Mouse (Mus musculus): ENCODE results near the gene Ucn. TPM values are rescaled to one million over a fixed set of nuclear protein-coding genes. Genes with fewer than 3 reads are reported as not detected.

Gene Ucn
- polyA plus RNA-seq, 1 experiment from 2014 or later: not detected

DNA sequence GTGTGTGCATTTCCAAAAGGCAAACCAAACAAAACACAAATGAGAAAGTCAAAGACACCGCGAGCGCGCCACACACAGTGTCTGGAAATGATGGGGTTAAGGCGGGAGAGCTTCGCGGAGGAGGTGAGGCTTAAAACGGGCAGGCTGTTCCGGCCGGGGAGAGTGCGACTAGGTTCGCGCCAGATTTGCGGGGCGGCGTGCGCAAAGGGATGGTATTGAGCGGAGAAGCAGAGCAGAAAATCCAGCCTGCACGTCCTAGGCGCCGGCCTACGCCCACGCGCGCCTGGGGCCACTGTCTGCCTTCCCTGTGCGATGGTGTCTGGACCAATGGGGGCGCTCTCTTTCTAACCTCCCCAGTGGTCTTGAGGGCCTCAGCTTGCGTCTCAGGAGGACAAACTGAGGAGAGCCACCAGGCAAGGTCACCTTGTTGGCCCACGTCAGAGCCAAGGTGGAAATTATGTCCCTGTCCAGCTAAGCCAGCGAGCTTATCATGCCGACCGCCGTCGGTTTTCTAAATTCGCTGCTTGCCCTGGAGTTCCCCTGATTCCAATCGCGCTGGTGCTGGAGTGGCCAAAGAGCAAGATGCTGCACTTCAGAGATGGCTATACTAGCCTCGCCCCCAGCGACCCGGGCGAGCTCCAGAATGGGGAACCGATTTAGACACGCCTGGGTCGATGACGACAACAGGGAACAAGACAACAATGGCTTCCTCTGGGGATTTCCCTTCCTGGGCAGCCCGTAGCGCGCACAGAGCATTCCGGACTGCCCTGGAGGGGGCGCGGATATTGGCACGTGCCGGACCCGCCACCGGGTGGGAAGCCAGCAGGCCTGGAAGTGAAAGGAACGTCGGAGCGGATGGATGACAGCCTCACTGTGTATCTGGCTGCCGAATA is 43.6 kb downstream of the Ucn start:
- Histone ChIP-seq H3K4me3 (replicated peaks; ENCODE audit: low read depth, low read length) (peak overlapping the region; percentile 19), H3K9ac (replicated peaks; ENCODE audit: low read length) (no peak overlapping the region; the same call in 1 of the 2 replicates), H3K4me1 (ENCODE audit: control insufficient read depth, insufficient read depth, low read length) (peaks cover 17% of the 10 kb centered on the region; the same call in 1 of the 2 replicates), H3K9me3 (ENCODE audit: control insufficient read depth, low read length) (no peaks in the 10 kb centered on the region), H3K27me3 (ENCODE audit: control insufficient read depth, insufficient read depth, low read length) (peaks cover 62% of the 10 kb centered on the region), H3K27ac (replicated peaks; ENCODE audit: low read depth, low read length) (no peak overlapping the region), H3K36me3 (ENCODE audit: control insufficient read depth, insufficient read depth, low read length) (no peaks in the 10 kb centered on the region), H3K4me2 (ENCODE audit: low read length) (peak overlapping the region; percentile 57)
- WGBS: under 1% methylated on average over 59 of the region's 59 CpGs
- ATAC-seq (ENCODE audit: low FRiP score, low TSS enrichment): no peak
- peak; percentile 59 for DNase-seq

GRCm38 (mm10) chr5:31094100-31094798 is 44.4 kb downstream of the Ucn start:
- Histone ChIP-seq H3K9me3 (ENCODE audit: control insufficient read depth, low read length) (no peaks in the 10 kb centered on the region), H3K4me2 (ENCODE audit: low read length) (peak overlapping the region; percentile 57), H3K36me3 (ENCODE audit: control insufficient read depth, insufficient read depth, low read length) (no peaks in the 10 kb centered on the region), H3K4me3 (replicated peaks; ENCODE audit: low read depth, low read length) (peak overlapping the region; percentile 47), H3K27me3 (ENCODE audit: control insufficient read depth, insufficient read depth, low read length) (peaks cover 64% of the 10 kb centered on the region), H3K27ac (replicated peaks; ENCODE audit: low read depth, low read length) (no peak overlapping the region), H3K4me1 (ENCODE audit: control insufficient read depth, insufficient read depth, low read length) (peaks cover 17% of the 10 kb centered on the region; the same call in 1 of the 2 replicates), H3K9ac (replicated peaks; ENCODE audit: low read length) (no peak overlapping the region)
- no peak for ATAC-seq (ENCODE audit: low FRiP score, low TSS enrichment)
- under 1% methylated on average over 29 of the region's 29 CpGs for WGBS
- peak; percentile 17 for DNase-seq

GRCm38 (mm10) chr5:31093151-31094041 is 45.2 kb downstream of the Ucn start:
- H3K9me3 ChIP-seq (ENCODE audit: control insufficient read depth, low read length): no peaks in the 10 kb centered on the region
- peaks cover 17% of the 10 kb centered on the region; the same call in 1 of the 2 replicates for H3K4me1 ChIP-seq (ENCODE audit: control insufficient read depth, insufficient read depth, low read length)
- DNase-seq (peak; percentile 71), ATAC-seq (ENCODE audit: low FRiP score, low TSS enrichment) (peak; percentile 57)
- H3K27me3 ChIP-seq (ENCODE audit: control insufficient read depth, insufficient read depth, low read length): peaks cover 64% of the 10 kb centered on the region
- H3K27ac ChIP-seq (replicated peaks; ENCODE audit: low read depth, low read length): 0 out of 2 replicates have a peak overlapping the region, but pooled peaks have one; percentile 42
- H3K9ac ChIP-seq (replicated peaks; ENCODE audit: low read length): peak overlapping the region; percentile 72
- no peaks in the 10 kb centered on the region for H3K36me3 ChIP-seq (ENCODE audit: control insufficient read depth, insufficient read depth, low read length)
- WGBS: under 1% methylated on average over 54 of the region's 54 CpGs
- peak overlapping the region; percentile 47 for H3K4me3 ChIP-seq (replicated peaks; ENCODE audit: low read depth, low read length)
- H3K4me2 ChIP-seq (ENCODE audit: low read length): peak overlapping the region; percentile 57

DNA sequence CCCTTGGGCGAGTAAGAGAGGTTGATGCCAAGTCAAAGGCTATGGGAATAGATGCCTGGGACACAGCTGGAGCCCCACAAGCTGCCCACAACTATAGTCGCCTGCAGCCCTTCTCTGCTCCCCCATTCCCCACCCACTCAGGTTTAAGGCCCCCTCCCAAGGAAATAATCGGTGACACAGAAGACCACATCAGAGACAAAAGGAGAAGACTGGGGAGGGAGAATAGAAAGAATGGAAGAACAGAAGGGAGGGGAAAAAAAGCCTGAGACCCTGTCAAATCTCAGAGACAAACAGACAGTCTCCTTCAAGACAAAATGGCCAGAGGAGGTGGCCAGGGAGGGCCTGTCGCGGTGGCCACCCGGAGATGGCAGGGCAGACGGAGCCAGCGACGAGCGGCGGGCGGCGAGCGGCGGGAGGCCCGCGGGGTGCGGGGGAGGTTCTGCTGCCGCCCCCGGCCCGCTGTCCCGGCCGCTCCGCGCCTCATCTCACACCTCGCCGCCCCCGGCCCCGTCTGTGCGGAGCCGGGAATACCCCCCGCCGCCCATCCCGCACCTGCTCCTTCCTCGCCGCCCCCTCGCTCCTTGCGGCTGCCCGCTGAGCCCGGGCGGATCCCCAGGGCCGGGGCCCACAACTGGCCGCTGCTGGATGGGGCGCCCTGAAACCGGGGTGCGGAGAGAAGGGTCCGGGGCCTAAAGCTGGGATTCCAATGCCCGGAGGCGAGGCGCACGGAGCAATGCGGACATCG is 46.2 kb downstream of the Ucn start:
- peaks cover 63% of the 10 kb centered on the region for H3K27me3 ChIP-seq (ENCODE audit: control insufficient read depth, insufficient read depth, low read length)
- ATAC-seq (ENCODE audit: low FRiP score, low TSS enrichment): peak; percentile 13; the same call in 1 of the 2 replicates
- no peaks in the 10 kb centered on the region for H3K36me3 ChIP-seq (ENCODE audit: control insufficient read depth, insufficient read depth, low read length)
- peak; percentile 37 for DNase-seq
- H3K9me3 ChIP-seq (ENCODE audit: control insufficient read depth, low read length): no peaks in the 10 kb centered on the region
- whole genome bisulfite sequencing: 2% methylated on average over 48 of the region's 53 CpGs
- peak overlapping the region; percentile 72 for H3K9ac ChIP-seq (replicated peaks; ENCODE audit: low read length)
- peak overlapping the region; percentile 47 for H3K4me3 ChIP-seq (replicated peaks; ENCODE audit: low read depth, low read length)
- peak overlapping the region; percentile 42; the same call in 1 of the 2 replicates for H3K27ac ChIP-seq (replicated peaks; ENCODE audit: low read depth, low read length)
- H3K4me2 ChIP-seq (ENCODE audit: low read length): peak overlapping the region; percentile 57
- peaks cover 17% of the 10 kb centered on the region; the same call in 1 of the 2 replicates for H3K4me1 ChIP-seq (ENCODE audit: control insufficient read depth, insufficient read depth, low read length)

Other genes with a start within 250 kb of the Ucn start
- 246 and 266 TPM in 2 replicates for gene Ost4, start 231.0 kb downstream of the Ucn start, polyA plus RNA-seq (2014; fragmentation: Nextera tagmentation; extraction: Ambion mirVana)
- gene Emilin1, start 225.4 kb downstream of the Ucn start, polyA plus RNA-seq (2014; fragmentation: Nextera tagmentation; extraction: Ambion mirVana): 3.7 and 11.2 TPM in 2 replicates
- 7.0 and 7.4 TPM in 2 replicates for gene Khk, start 217.4 kb downstream of the Ucn start, polyA plus RNA-seq (2014; fragmentation: Nextera tagmentation; extraction: Ambion mirVana)
- 43.0 and 55.3 TPM in 2 replicates for gene Cgref1, start 193.2 kb downstream of the Ucn start, polyA plus RNA-seq (2014; fragmentation: Nextera tagmentation; extraction: Ambion mirVana)
- 82.6 and 94.7 TPM in 2 replicates for gene Preb, start 178.5 kb downstream of the Ucn start, polyA plus RNA-seq (2014; fragmentation: Nextera tagmentation; extraction: Ambion mirVana)
- 0.08 TPM in 2 replicates for gene Tcf23, start 170.2 kb downstream of the Ucn start, polyA plus RNA-seq (2014; fragmentation: Nextera tagmentation; extraction: Ambion mirVana)
- gene Atraid, start 90.5 kb downstream of the Ucn start, polyA plus RNA-seq (2014; fragmentation: Nextera tagmentation; extraction: Ambion mirVana): 163 and 183 TPM in 2 replicates
- 19.2 and 19.6 TPM in 2 replicates for gene Slc5a6, start 89.9 kb downstream of the Ucn start, polyA plus RNA-seq (2014; fragmentation: Nextera tagmentation; extraction: Ambion mirVana)
- gene Cad, start 84.0 kb downstream of the Ucn start, polyA plus RNA-seq (2014; fragmentation: Nextera tagmentation; extraction: Ambion mirVana): 11.8 and 17.2 TPM in 2 replicates
- not detected in 2 replicates for gene Dnajc5g, start 32.5 kb downstream of the Ucn start, polyA plus RNA-seq (2014; fragmentation: Nextera tagmentation; extraction: Ambion mirVana)
- gene Slc30a3, start 30.6 kb downstream of the Ucn start, polyA plus RNA-seq (2014; fragmentation: Nextera tagmentation; extraction: Ambion mirVana): 19.8 and 20.0 TPM in 2 replicates
- gene Trim54, start 22.1 kb downstream of the Ucn start, polyA plus RNA-seq (2014; fragmentation: Nextera tagmentation; extraction: Ambion mirVana): not detected in 2 replicates
- gene Mpv17, start 15.4 kb upstream of the Ucn start, polyA plus RNA-seq (2014; fragmentation: Nextera tagmentation; extraction: Ambion mirVana): 49.0 and 49.9 TPM in 2 replicates
- gene Gm29609, start 41.1 kb upstream of the Ucn start, polyA plus RNA-seq (2014; fragmentation: Nextera tagmentation; extraction: Ambion mirVana): 0.70 and 1.7 TPM in 2 replicates
- 48.5 and 68.0 TPM in 2 replicates for gene Gtf3c2, start 41.3 kb upstream of the Ucn start, polyA plus RNA-seq (2014; fragmentation: Nextera tagmentation; extraction: Ambion mirVana)
- gene Snx17, start 54.4 kb upstream of the Ucn start, polyA plus RNA-seq (2014; fragmentation: Nextera tagmentation; extraction: Ambion mirVana): 114 and 119 TPM in 2 replicates
- 78.3 and 91.6 TPM in 2 replicates for gene Eif2b4, start 54.6 kb upstream of the Ucn start, polyA plus RNA-seq (2014; fragmentation: Nextera tagmentation; extraction: Ambion mirVana)
- gene Zfp513, start 63.5 kb upstream of the Ucn start, polyA plus RNA-seq (2014; fragmentation: Nextera tagmentation; extraction: Ambion mirVana): 8.7 and 8.9 TPM in 2 replicates
- gene Ppm1g, start 81.9 kb upstream of the Ucn start, polyA plus RNA-seq (2014; fragmentation: Nextera tagmentation; extraction: Ambion mirVana): 162 and 163 TPM in 2 replicates
- 150 and 153 TPM in 2 replicates for gene Nrbp1, start 102.0 kb upstream of the Ucn start, polyA plus RNA-seq (2014; fragmentation: Nextera tagmentation; extraction: Ambion mirVana)
- 0.72 and 0.74 TPM in 2 replicates for gene Gm9970, start 102.4 kb upstream of the Ucn start, polyA plus RNA-seq (2014; fragmentation: Nextera tagmentation; extraction: Ambion mirVana)
- 2.5 and 3.0 TPM in 2 replicates for gene Krtcap3, start 112.9 kb upstream of the Ucn start, polyA plus RNA-seq (2014; fragmentation: Nextera tagmentation; extraction: Ambion mirVana)
- 26.7 and 28.1 TPM in 2 replicates for gene Ift172, start 152.3 kb upstream of the Ucn start, polyA plus RNA-seq (2014; fragmentation: Nextera tagmentation; extraction: Ambion mirVana)
- gene Fndc4, start 157.3 kb upstream of the Ucn start, polyA plus RNA-seq (2014; fragmentation: Nextera tagmentation; extraction: Ambion mirVana): 86.9 and 128 TPM in 2 replicates
- 0.16 and 0.53 TPM in 2 replicates for gene Gckr, start 158.6 kb upstream of the Ucn start, polyA plus RNA-seq (2014; fragmentation: Nextera tagmentation; extraction: Ambion mirVana)

All from midbrain, embryonic 14.5 days (tissue).